Mouse (Mus musculus) gastrocnemius, adult 2 months (tissue): ENCODE measurements around the gene Robo1. TPM values are rescaled to one million over a fixed set of nuclear protein-coding genes. Genes with fewer than 3 reads are reported as not detected.
A peak's percentile ranks its signal among the peaks of the same experiment; 100 is the strongest.

ENCODE experiments used
- DNase-seq: peaks from one replicate; pipeline ENCODE4 v3.0.0; 2022
- H3K27ac ChIP-seq: fragments of 200-600 bp; 2 replicates; pipeline ENCODE4 v1.8.1; 2022; ENCODE audit warnings: mild to moderate bottlenecking
- H3K4me3 ChIP-seq: fragments of 200-600 bp; 2 replicates; pipeline ENCODE4 v1.8.1; 2022; ENCODE audit warnings: mild to moderate bottlenecking, moderate library complexity
- CTCF ChIP-seq: fragments of 200-600 bp; IDR thresholded peaks from 2 replicates; pipeline ENCODE4 v1.8.1; 2022; ENCODE audit warnings: antibody characterized with exemption, mild to moderate bottlenecking, moderate library complexity
- intact Hi-C: fragments of 180-260 bp; cut with DNase I; formaldehyde crosslinking; loops from one replicate; pipeline ENCODE4 v1.15.1; 2025
- total RNA-seq, 2 experiments: library from RNA; stranded (reverse); gene quantifications; 2 replicates each; pipeline ENCODE4 v1.2.3; 2021

Robo1 gene
- total RNA-seq, 2 experiments from 2014 or later, result 0.84 to 1.6 TPM

- peak overlapping the region; percentile 68 for H3K4me3 ChIP-seq
- H3K27ac ChIP-seq, result peak overlapping the region; percentile 67
- intact Hi-C loops, result no loop called here
- DNase-seq, result no peak
- no peak for TF ChIP-seq CTCF
These were observed 500.2 kb downstream of the Robo1 start for GRCm38 (mm10) chr16:72808351-72808750.

GRCm38 (mm10) chr16:72810942-72811341 lies 502.8 kb downstream of the Robo1 start:
- no peak for TF ChIP-seq CTCF
- Histone ChIP-seq H3K27ac (no peak overlapping the region), H3K4me3 (no peak overlapping the region)
- no peak for DNase-seq
- intact Hi-C loops, result no loop called here

GRCm38 (mm10) chr16:72811494-72811893 lies 503.4 kb downstream of the Robo1 start:
- intact Hi-C loops, result no loop called here
- Histone ChIP-seq H3K27ac (no peak overlapping the region), H3K4me3 (peak overlapping the region; percentile 17)
- TF ChIP-seq CTCF, result no peak
- no peak for DNase-seq

- DNase-seq, result no peak
- TF ChIP-seq CTCF, result no peak
- no peak overlapping the region for H3K27ac ChIP-seq
- H3K4me3 ChIP-seq, result no peak overlapping the region
- intact Hi-C loops, result no loop called here
These were observed 503.8 kb downstream of the Robo1 start for GRCm38 (mm10) chr16:72811908-72812307.

- Histone ChIP-seq H3K27ac (no peak overlapping the region), H3K4me3 (no peak overlapping the region)
- TF ChIP-seq CTCF, result no peak
- intact Hi-C loops, result no loop called here
- DNase-seq, result no peak
These were observed 520.3 kb downstream of the Robo1 start for GRCm38 (mm10) chr16:72828381-72828780.

- Histone ChIP-seq H3K4me3 (no peak overlapping the region), H3K27ac (no peak overlapping the region)
- DNase-seq, result no peak
- intact Hi-C loops, result no loop called here
- no peak for TF ChIP-seq CTCF
These were observed 521.4 kb downstream of the Robo1 start for GRCm38 (mm10) chr16:72829530-72829929.

- TF ChIP-seq CTCF, result no peak
- no peak for DNase-seq
- Histone ChIP-seq H3K27ac (no peak overlapping the region), H3K4me3 (no peak overlapping the region)
- intact Hi-C loops, result no loop called here
These were observed 522.4 kb downstream of the Robo1 start for GRCm38 (mm10) chr16:72830394-72831056.

GRCm38 (mm10) chr16:72834266-72834665 lies 526.2 kb downstream of the Robo1 start:
- H3K27ac ChIP-seq, result no peak overlapping the region
- no peak for DNase-seq
- no peak for TF ChIP-seq CTCF
- no peak overlapping the region for H3K4me3 ChIP-seq
- intact Hi-C loops, result no loop called here

GRCm38 (mm10) chr16:72839031-72839430 lies 530.9 kb downstream of the Robo1 start:
- DNase-seq, result no peak
- TF ChIP-seq CTCF, result no peak
- Histone ChIP-seq H3K4me3 (no peak overlapping the region), H3K27ac (no peak overlapping the region)
- intact Hi-C loops, result no loop called here

- no peak overlapping the region for H3K27ac ChIP-seq
- DNase-seq, result no peak
- no peak for TF ChIP-seq CTCF
- no peak overlapping the region for H3K4me3 ChIP-seq
- intact Hi-C loops, result no loop called here
These were observed 533.0 kb downstream of the Robo1 start for GRCm38 (mm10) chr16:72841066-72841465.

- H3K4me3 ChIP-seq, result no peak overlapping the region
- DNase-seq, result no peak
- H3K27ac ChIP-seq, result no peak overlapping the region
- TF ChIP-seq CTCF, result no peak
- intact Hi-C loops, result no loop called here
These were observed 546.0 kb downstream of the Robo1 start for GRCm38 (mm10) chr16:72854101-72854500.

- TF ChIP-seq CTCF, result no peak
These were observed 546.9 kb downstream of the Robo1 start for GRCm38 (mm10) chr16:72854809-72855503.

GRCm38 (mm10) chr16:72861707-72862277 lies 553.7 kb downstream of the Robo1 start:
- no peak for DNase-seq
- no peak for TF ChIP-seq CTCF
- intact Hi-C loops, result no loop called here
- Histone ChIP-seq H3K4me3 (peak overlapping the region; percentile 9; the same call in 1 of the 2 replicates), H3K27ac (no peak overlapping the region)

More at GRCm38 (mm10) chr16:72854809-72855503, 546.9 kb downstream of the Robo1 start:
- Histone ChIP-seq H3K27ac (no peak overlapping the region), H3K4me3 (no peak overlapping the region)
- intact Hi-C loops, result no loop called here
- DNase-seq, result no peak
